Mouse (Mus musculus) ES-Bruce4 (cell line): Measurements from ENCODE around the gene Dao. TPM values are rescaled to one million over a fixed set of nuclear protein-coding genes. Genes with fewer than 3 reads are reported as not detected.
A peak's percentile ranks its signal among the peaks of the same experiment; 100 is the strongest.

ENCODE experiments used
- H3K27ac ChIP-seq: 2 replicates; pipeline ENCODE4 v1.5.1; 2012; ENCODE audit warnings: low read length, inconsistent platforms; ENCODE audit not compliant: insufficient read depth
- H3K27me3 ChIP-seq: 2 replicates; pipeline ENCODE4 v1.6.1; 2012; ENCODE audit warnings: mild to moderate bottlenecking, low read length, inconsistent platforms; ENCODE audit not compliant: control insufficient read depth, poor library complexity, insufficient read depth, severe bottlenecking
- H3K36me3 ChIP-seq: 2 replicates; pipeline ENCODE4 v1.6.1; 2012; ENCODE audit warnings: inconsistent platforms, mild to moderate bottlenecking, low read length, moderate library complexity; ENCODE audit not compliant: control insufficient read depth, poor library complexity, insufficient read depth, severe bottlenecking
- H3K4me1 ChIP-seq: one replicate; pipeline ENCODE4 v1.8.1; 2011; ENCODE audit warnings: low read length; ENCODE audit not compliant: control insufficient read depth, insufficient read depth
- H3K4me3 ChIP-seq: 2 replicates; pipeline ENCODE4 v1.5.1; 2011; ENCODE audit warnings: low read depth, mild to moderate bottlenecking, low read length
- H3K9ac ChIP-seq: 2 replicates; pipeline ENCODE4 v1.6.1; 2012; ENCODE audit warnings: low read depth, mild to moderate bottlenecking, inconsistent platforms; ENCODE audit not compliant: poor library complexity, severe bottlenecking
- H3K9me3 ChIP-seq: replicated peaks from 2 replicates; pipeline ENCODE4 v1.6.1; 2012; ENCODE audit warnings: mild to moderate bottlenecking, low read length, inconsistent platforms; ENCODE audit not compliant: control insufficient read depth, poor library complexity, insufficient read depth, severe bottlenecking
- CTCF ChIP-seq: IDR thresholded peaks from one replicate; pipeline ENCODE4 v1.8.1; 2011; ENCODE audit warnings: low read depth, low read length
- EP300 ChIP-seq: IDR thresholded peaks from 2 replicates; pipeline ENCODE4 v1.6.1; 2011; ENCODE audit warnings: low read depth, low read length; ENCODE audit not compliant: insufficient read depth
- POLR2A ChIP-seq: IDR thresholded peaks from one replicate; pipeline ENCODE4 v1.8.1; 2011; ENCODE audit warnings: low read length; ENCODE audit not compliant: insufficient read depth
- polyA plus RNA-seq: library from polyadenylated mRNA; stranded (reverse); fragments of >200 nt; gene quantifications from 2 replicates; pipeline ENCODE4 v1.2.4, GENCODE M21; 2011; ENCODE audit warnings: low read depth; ENCODE audit not compliant: missing spikeins, insufficient read depth, insufficient read length

The Dao gene
- polyA plus RNA-seq, 1 experiment, result not detected

GRCm38 (mm10) chr5:114067982-114068381 lies 64.5 kb downstream of the Dao start:
- Histone ChIP-seq H3K9me3 (no peaks in the 10 kb centered on the region), H3K36me3 (no peaks in the 10 kb centered on the region), H3K4me1 (no peaks in the 10 kb centered on the region), H3K27ac (no peak overlapping the region), H3K9ac (no peak overlapping the region), H3K4me3 (no peak overlapping the region), H3K27me3 (no peaks in the 10 kb centered on the region)
- TF ChIP-seq POLR2A, result no peak
- TF ChIP-seq CTCF, result no peak
- no peak for TF ChIP-seq EP300

- no peaks in the 10 kb centered on the region for H3K36me3 ChIP-seq
- H3K4me3 ChIP-seq, result no peak overlapping the region
- H3K9ac ChIP-seq, result no peak overlapping the region
- no peak for TF ChIP-seq POLR2A
- TF ChIP-seq CTCF, result peak; percentile 54
- H3K9me3 ChIP-seq, result no peaks in the 10 kb centered on the region
- no peaks in the 10 kb centered on the region for H3K27me3 ChIP-seq
- no peak overlapping the region for H3K27ac ChIP-seq
- no peaks in the 10 kb centered on the region for H3K4me1 ChIP-seq
Observed at GRCm38 (mm10) chr5:114070858-114071257, 67.4 kb downstream of the Dao start.

- TF ChIP-seq POLR2A (no peak), CTCF (no peak), EP300 (no peak)
- no peaks in the 10 kb centered on the region for H3K27me3 ChIP-seq
- no peaks in the 10 kb centered on the region for H3K36me3 ChIP-seq
- no peak overlapping the region for H3K4me3 ChIP-seq
- H3K9me3 ChIP-seq, result no peaks in the 10 kb centered on the region
- H3K27ac ChIP-seq, result no peak overlapping the region
- no peaks in the 10 kb centered on the region for H3K4me1 ChIP-seq
- H3K9ac ChIP-seq, result no peak overlapping the region
Observed at GRCm38 (mm10) chr5:114072262-114072661, 68.8 kb downstream of the Dao start.

Other genes starting within 250 kb of the Dao start
- 45.0 and 49.0 TPM in 2 replicates for gene Sart3, start 231.2 kb upstream of the Dao start, polyA plus RNA-seq
- 47.5 and 58.2 TPM in 2 replicates for gene Iscu, start 231.0 kb upstream of the Dao start, polyA plus RNA-seq
- gene Tmem119, start 203.2 kb upstream of the Dao start, polyA plus RNA-seq, result 0.79 and 1.2 TPM in 2 replicates
- gene Selplg, start 171.1 kb upstream of the Dao start, polyA plus RNA-seq, result 0.72 and 1.9 TPM in 2 replicates
- gene Coro1c, start 94.9 kb upstream of the Dao start, polyA plus RNA-seq, result 174 and 218 TPM in 2 replicates
- 23.5 and 25.0 TPM in 2 replicates for gene Ssh1, start 9.8 kb upstream of the Dao start, polyA plus RNA-seq
- gene Usp30, start 61.8 kb downstream of the Dao start, polyA plus RNA-seq, result 13.9 and 14.3 TPM in 2 replicates
- 11.0 and 11.2 TPM in 2 replicates for gene Svop, start 87.9 kb downstream of the Dao start, polyA plus RNA-seq
- 17.9 and 20.1 TPM in 2 replicates for gene Alkbh2, start 124.5 kb downstream of the Dao start, polyA plus RNA-seq
- gene Ung, start 126.7 kb downstream of the Dao start, polyA plus RNA-seq, result 85.6 and 89.8 TPM in 2 replicates
- gene Acacb, start 142.8 kb downstream of the Dao start, polyA plus RNA-seq, result 8.0 and 9.3 TPM in 2 replicates